Mouse (Mus musculus) kidney, adult 9 months (tissue): Measurements from ENCODE around the gene Car2.

ENCODE experiments used
- DNase-seq: peaks from one replicate; pipeline ENCODE4 v3.0.0; 2022

The Car2 gene

DNA sequence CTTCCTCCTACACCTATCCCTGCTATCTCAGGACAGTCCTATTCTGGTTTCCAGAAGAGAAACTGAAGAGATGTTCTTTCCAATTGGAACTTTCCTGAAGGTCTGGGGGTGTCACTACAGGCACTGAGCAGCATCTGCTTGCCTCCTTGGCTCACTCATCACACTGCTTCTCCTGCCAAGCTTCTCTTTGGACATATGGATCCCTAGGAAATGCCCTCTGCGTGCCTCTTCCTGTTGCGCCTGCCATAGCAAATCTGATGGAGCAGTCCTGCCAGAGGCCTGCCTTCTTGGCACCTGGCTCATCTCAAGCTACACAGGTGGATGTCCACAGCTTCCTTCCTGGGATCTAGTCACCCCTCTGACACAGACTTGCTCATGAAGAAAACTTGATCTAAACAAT lies 64.0 kb downstream of the Car2 start:
- DNase-seq = no peak
